Mouse (Mus musculus) testis, adult 2 months (tissue): ENCODE results near the gene Cabp7.

Experiments used
- CTCF ChIP-seq: fragments of 200-500 bp; IDR thresholded peaks from 2 replicates; pipeline ENCODE4 v1.5.1; 2012; ENCODE audit warnings: low read depth, mild to moderate bottlenecking, inconsistent platforms, low read length, moderate library complexity; ENCODE audit not compliant: control insufficient read depth, insufficient read depth, insufficient replicate concordance
- POLR2A ChIP-seq: fragments of 200-500 bp; IDR thresholded peaks from 2 replicates; pipeline ENCODE4 v1.6.1; 2012; ENCODE audit warnings: low read depth, mild to moderate bottlenecking, inconsistent platforms, low read length, moderate library complexity; ENCODE audit not compliant: control insufficient read depth

GRCm38 (mm10) chr11:4760438-4760837 is 13.9 kb upstream of the Cabp7 start:
- TF ChIP-seq POLR2A (no peak), CTCF (no peak)
